Mouse (Mus musculus): Measurements from ENCODE around the gene Camk2d. TPM values are rescaled to one million over a fixed set of nuclear protein-coding genes. Genes with fewer than 3 reads are reported as not detected.

The Camk2d gene
- total RNA-seq, 2 experiments from 2014 or later, result 90.2 to 95.1 TPM

DNA sequence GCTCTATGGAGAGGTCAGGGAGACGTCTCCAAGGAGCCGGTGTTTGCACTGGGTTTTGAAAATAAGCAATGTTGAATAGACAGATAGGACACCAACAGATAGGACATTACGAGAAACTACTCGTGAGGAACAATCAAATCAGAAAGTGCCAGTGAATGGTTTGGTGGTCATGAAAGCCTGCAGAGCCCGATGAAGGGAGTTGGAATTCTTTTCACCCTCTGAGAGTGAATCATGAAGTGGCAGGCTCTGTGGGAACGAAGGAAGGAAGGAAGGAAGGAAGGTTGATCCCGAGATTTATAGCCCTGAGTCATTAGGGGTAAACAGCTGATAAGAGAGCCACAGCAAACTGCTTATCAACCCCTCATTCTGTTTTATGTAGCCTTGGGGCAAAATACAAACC, 15.5 kb downstream of the Camk2d start:
- no peak for DNase-seq (ENCODE audit: low spot score in 2 of 2)

DNA sequence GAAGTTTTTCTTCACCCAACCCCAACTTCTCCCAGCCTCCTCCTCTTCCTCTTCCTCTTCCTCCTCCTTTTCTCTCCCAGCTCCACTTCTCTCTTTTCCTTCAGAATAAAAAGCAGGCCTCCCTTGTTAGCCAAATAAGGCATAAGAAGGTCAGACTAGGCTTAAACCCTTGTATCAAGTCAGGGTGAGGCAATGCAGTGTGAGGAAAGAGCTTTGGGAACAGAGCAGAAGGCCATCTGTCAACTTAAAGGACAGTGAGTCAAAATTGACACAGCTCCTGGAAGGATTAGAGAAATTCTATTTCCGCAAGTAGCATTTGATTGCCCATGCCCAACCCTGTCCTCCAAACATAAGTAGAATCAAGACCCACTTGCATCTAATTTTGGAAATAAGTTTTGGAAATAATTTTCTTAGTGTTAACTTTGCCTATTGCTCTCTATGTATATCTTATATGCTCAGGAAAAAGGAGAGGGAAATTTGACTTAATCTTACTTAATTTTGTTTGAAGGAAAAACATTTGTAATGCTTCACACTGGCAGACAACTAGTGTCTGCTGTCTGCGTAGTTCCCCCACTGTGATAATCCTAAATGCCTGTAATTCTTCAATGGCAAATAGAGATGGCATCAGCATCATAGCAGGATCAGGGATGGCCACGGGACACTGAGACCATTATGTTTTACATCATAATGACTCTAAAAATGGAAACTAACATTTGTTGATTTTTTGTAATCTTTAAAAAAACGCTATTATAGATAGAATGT, 16.8 kb downstream of the Camk2d start:
- DNase-seq (ENCODE audit: low spot score in 2 of 2), result no peak

DNA sequence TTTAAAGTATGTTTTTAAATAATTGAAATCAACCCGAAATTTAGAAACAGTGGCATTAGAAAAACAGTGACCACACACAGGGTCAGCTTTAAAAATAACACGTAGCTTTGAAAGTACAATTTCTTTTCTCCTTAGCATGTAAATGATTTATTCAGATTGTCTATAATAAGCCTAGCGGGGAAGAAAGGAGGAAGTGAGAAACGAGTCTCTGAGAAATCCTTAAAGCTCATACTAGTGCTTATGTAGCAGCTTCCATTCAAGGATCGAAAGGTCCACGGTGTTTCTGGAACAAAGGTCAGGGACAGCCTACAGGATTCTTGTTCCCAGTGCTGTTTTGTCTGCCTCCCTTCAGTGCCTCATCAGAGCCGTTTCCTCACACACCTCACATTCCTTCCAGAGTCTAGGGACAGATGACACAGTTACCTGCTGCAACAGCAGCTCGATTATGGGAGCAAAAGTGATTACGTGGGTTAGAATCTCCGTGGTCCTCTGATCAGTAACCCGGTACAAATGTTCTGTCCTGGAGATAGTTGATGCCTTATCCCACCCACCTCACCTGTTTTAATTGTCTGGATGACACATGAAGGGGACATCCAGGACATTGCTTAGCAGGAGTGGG, 17.5 kb downstream of the Camk2d start:
- no peak for DNase-seq (ENCODE audit: low spot score in 2 of 2)

GRCm38 (mm10) chr3:126615306-126615705, 19.2 kb downstream of the Camk2d start:
- DNase-seq (ENCODE audit: low spot score in 2 of 2), result no peak

- DNase-seq (ENCODE audit: low spot score in 2 of 2), result no peak
These were observed 24.1 kb downstream of the Camk2d start for GRCm38 (mm10) chr3:126620152-126620551.

DNA sequence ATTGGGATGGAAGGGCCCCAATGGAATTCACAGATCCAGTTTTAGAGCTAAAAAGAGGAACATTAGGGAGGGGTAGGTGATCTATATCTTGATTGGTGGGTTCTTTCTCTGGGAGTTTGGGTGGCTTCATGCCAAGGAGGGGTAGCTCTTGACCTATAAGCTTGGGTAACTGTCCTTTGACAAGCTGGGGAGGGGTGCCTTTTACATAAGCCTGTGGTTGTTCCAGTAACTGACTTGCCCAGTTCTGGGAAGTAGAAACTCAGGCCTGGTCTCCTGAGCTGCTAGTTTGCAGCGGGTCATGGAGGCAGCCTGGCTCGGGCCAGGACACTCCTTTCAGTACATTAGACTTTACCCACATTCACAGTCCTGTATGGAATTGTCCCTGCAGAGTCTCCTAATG, 26.4 kb downstream of the Camk2d start:
- DNase-seq (ENCODE audit: low spot score in 2 of 2), result no peak

DNA sequence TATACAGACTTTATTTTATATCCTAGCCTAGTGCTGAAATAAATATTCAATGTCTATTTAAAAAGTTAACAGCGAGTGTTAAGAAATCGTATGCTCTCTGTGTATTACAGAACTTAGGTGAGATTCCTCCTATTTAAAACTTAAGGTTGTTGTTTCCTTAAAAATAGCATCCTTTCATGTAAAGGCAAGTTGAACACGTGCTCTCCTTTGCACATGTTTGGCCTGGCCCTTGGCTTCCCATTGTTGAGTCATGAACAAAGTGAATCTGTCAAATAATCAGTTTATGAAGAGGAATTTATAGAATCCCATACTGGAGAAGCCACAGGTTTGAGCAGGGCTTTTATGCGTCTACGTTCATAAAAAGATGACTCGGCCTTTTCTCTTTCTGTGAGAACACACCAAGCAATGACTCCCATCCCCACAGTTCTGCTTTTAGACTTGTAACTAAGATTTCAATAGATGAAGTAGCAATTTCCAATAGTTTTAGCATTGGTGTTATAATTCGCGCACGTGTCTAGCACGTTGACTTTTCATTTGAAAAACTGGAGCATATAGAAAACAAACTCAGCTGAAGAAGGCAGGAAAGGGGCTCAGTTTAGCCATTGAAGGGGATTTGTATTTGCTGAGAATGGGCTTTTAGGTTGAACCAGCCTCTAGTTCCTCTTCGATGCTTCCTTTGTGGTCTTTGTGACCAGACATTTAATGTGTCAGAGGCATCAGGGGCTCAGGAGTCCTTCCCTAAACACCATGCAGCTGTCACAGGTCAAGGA, 29.1 kb downstream of the Camk2d start:
- no peak for DNase-seq (ENCODE audit: low spot score in 2 of 2)

- no peak for DNase-seq (ENCODE audit: low spot score in 2 of 2)
These were observed 29.6 kb downstream of the Camk2d start for GRCm38 (mm10) chr3:126625764-126626040.

GRCm38 (mm10) chr3:126627968-126628367, 31.9 kb downstream of the Camk2d start:
- DNase-seq (ENCODE audit: low spot score in 2 of 2), result no peak

DNA sequence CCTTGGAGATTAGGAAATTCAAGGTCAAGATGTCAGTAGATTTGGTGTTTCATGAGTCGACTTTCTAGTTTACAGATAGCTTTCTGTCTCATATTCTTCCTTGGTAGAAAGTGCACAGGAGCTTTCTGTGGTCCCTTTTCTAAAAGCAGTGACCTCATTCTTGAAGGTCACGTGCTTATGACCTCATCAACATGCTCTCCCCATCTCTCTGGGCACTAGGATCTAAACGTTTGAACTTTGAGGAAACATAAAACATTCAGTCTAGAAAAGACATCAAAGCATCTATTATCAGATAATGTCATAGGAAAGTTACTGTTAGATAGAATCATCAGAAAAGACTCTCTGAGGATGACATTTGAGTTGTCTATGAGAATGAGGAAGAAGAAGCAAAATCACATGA, 32.3 kb downstream of the Camk2d start:
- no peak for DNase-seq (ENCODE audit: low spot score in 2 of 2)

- DNase-seq (ENCODE audit: low spot score in 2 of 2), result no peak
These were observed 32.9 kb downstream of the Camk2d start for GRCm38 (mm10) chr3:126629040-126629439.

DNA sequence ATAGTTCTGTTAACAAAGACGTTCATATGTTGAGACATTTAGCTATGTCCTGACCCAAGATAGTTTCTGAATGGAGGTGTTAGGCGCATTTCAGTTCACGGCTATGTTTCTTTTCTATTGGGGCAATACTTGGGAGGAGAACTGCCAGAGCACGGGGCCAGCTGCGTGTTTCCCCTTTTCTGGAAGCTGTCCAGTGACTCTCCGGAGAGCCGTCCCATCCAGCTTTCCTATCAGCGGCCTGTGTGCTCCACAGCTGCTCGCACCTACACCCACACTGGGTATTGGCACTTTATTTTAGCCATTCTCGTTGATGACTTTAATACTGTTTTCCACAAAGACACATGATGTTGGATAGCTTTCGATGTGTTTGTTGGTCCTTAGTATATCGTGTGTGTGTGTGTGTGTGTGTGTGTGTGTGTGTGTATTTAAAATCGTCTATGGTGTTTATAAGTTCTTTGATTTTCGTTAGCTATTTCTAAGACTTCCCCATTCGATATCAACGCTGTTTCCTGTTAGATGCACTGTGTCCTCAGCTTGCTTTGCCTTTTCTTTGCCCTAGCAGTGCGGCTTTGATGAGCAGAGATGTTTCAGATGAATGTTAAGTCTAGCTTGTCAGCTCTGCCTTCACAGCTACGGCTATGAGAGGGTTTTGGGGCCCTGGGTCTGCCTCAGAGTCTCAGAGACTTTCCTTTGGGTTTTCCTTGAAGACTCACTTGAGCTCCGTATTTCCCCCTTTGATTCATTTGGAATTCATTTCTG, 34.2 kb downstream of the Camk2d start:
- DNase-seq (ENCODE audit: low spot score in 2 of 2), result no peak

- no peak for DNase-seq (ENCODE audit: low spot score in 2 of 2)
These were observed 35.5 kb downstream of the Camk2d start for GRCm38 (mm10) chr3:126631583-126631982.

DNA sequence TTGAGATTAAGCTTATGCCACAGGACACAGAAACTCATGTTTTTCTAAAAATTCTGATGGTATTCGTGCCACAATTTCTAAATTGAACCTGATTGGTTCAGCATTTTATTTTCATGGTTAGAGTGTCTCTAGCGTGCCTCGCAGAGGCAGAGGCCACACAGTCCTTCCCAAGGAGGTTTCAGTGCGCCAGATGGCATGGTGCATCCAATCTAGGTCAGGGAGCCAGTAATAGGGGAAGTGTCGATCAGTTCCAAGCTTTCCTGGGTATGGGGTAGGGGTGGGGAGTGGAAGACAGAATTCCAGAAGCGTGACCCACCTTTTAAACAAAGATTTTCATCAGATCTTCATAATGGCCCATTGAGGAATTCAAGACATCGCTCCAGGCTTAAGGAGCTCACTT, 36.5 kb downstream of the Camk2d start:
- no peak for DNase-seq (ENCODE audit: low spot score in 2 of 2)

GRCm38 (mm10) chr3:126634171-126634570, 38.1 kb downstream of the Camk2d start:
- DNase-seq (ENCODE audit: low spot score in 2 of 2), result no peak

- no peak for DNase-seq (ENCODE audit: low spot score in 2 of 2)
These were observed 42.2 kb downstream of the Camk2d start for GRCm38 (mm10) chr3:126638259-126638658.

- no peak for DNase-seq (ENCODE audit: low spot score in 2 of 2)
These were observed 43.0 kb downstream of the Camk2d start for GRCm38 (mm10) chr3:126639098-126639513.

DNA sequence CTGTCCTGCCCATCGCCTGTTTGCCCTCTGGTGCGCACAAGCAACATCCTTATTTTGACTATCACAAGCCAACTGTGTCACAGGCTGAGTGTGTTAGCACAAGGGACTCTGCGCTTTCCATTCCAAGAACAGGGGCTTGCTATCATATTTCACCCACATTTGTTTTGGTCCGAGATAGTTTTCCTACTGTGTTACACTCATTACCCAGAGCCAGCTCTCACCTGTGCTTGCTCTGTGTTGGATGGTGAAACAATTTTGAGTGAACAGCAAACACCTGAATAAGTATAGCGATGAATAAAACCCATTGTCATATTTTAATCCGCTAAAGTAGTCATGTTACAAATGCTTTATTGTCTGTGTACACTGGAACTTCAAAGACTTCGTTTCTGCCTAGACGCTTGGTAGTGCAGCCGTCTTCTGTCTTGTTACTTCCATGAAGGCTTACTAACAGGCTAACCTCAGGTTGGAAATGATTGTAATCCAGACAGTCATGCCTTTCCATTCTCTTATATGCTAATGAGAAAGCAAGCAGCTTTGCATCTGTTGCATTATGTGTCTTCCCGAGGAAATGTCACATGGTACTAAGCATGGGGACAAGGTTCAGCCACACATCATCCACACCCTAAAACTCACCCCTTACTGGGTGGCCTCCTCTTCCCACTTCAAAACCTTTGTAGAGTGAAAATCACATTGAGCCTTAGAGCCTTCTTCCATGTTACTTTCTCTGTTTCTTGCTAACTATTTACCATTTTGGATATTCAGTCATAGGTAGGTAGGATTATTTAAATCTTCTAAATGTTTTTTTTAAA, 44.5 kb downstream of the Camk2d start:
- no peak for DNase-seq (ENCODE audit: low spot score in 2 of 2)

- DNase-seq (ENCODE audit: low spot score in 2 of 2), result no peak
These were observed 45.3 kb downstream of the Camk2d start for GRCm38 (mm10) chr3:126641451-126641850.

GRCm38 (mm10) chr3:126643071-126644010, 47.2 kb downstream of the Camk2d start:
- DNase-seq (ENCODE audit: low spot score in 2 of 2), result no peak
